Mouse (Mus musculus) R1 (cell line): ENCODE measurements at regions not wholly inside any gene's neighbourhood (a gene's known extent, or its start where the extent isn't known, plus 50 kb on each side); places are given as distances from the start of the nearest gene placed in this dataset.
"Not testable (repeated sequence)": the region's sequence is repeated elsewhere in the genome, so short reads cannot be mapped to it uniquely, and the experiment has no call there.

Experiments used
- DNase-seq: peaks from one replicate; pipeline ENCODE4 v3.0.0-alpha.2; 2018; ENCODE audit warnings: low read depth, low spot score

GRCm38 (mm10) chr5:78075203-78075602, 667.4 kb upstream of the Igfbp7 start:
- no peak for DNase-seq

GRCm38 (mm10) chr5:78032554-78033250, 624.9 kb upstream of the Igfbp7 start:
- DNase-seq, result no peak

GRCm38 (mm10) chr5:78017523-78017922, 609.7 kb upstream of the Igfbp7 start:
- no peak for DNase-seq

- DNase-seq, result peak; percentile 3
Observed at GRCm38 (mm10) chr5:77986449-77987047, 578.7 kb upstream of the Igfbp7 start.

GRCm38 (mm10) chr5:77985269-77985668, 577.4 kb upstream of the Igfbp7 start:
- no peak for DNase-seq

GRCm38 (mm10) chr5:77940021-77940420, 532.2 kb upstream of the Igfbp7 start:
- DNase-seq, result not testable (repeated sequence)

- DNase-seq, result no peak
Observed at GRCm38 (mm10) chr5:77931874-77932273, 524.0 kb upstream of the Igfbp7 start.

GRCm38 (mm10) chr5:77921186-77921585, 513.3 kb upstream of the Igfbp7 start:
- no peak for DNase-seq

- DNase-seq, result no peak
Observed at GRCm38 (mm10) chr5:77917086-77917676, 509.3 kb upstream of the Igfbp7 start.

- no peak for DNase-seq
Observed at GRCm38 (mm10) chr5:77916375-77916774, 508.5 kb upstream of the Igfbp7 start.

- peak; percentile 53 for DNase-seq
Observed at GRCm38 (mm10) chr5:77909218-77909617, 501.4 kb upstream of the Igfbp7 start.

GRCm38 (mm10) chr5:77892024-77892423, 484.2 kb upstream of the Igfbp7 start:
- not testable (repeated sequence) for DNase-seq

- no peak for DNase-seq
Observed at GRCm38 (mm10) chr5:77888534-77888933, 480.7 kb upstream of the Igfbp7 start.

GRCm38 (mm10) chr5:77871403-77871802, 463.6 kb upstream of the Igfbp7 start:
- no peak for DNase-seq

- no peak for DNase-seq
Observed at GRCm38 (mm10) chr5:77865342-77865741, 457.5 kb upstream of the Igfbp7 start.

- DNase-seq, result no peak
Observed at GRCm38 (mm10) chr5:77855191-77855590, 447.4 kb upstream of the Igfbp7 start.

- no peak for DNase-seq
Observed at GRCm38 (mm10) chr5:77853999-77854784, 446.4 kb upstream of the Igfbp7 start.

- peak; percentile 6 for DNase-seq
Observed at GRCm38 (mm10) chr5:77851645-77852044, 443.8 kb upstream of the Igfbp7 start.

GRCm38 (mm10) chr5:77838186-77839097, 430.6 kb upstream of the Igfbp7 start:
- DNase-seq, result no peak

GRCm38 (mm10) chr5:77827971-77828370, 420.1 kb upstream of the Igfbp7 start:
- no peak for DNase-seq

GRCm38 (mm10) chr5:77826063-77826462, 418.2 kb upstream of the Igfbp7 start:
- no peak for DNase-seq
